Mouse (Mus musculus): ENCODE results near the gene Hspa1a. TPM values are rescaled to one million over a fixed set of nuclear protein-coding genes. Genes with fewer than 3 reads are reported as not detected.
"Not testable (repeated sequence)": the region's sequence is repeated elsewhere in the genome, so short reads cannot be mapped to it uniquely, and the experiment has no call there.

The Hspa1a gene
- total RNA-seq (2015) (10.8 and 12.4 TPM in 2 replicates), total RNA-seq (2017) (29.2 and 32.0 TPM in 2 replicates)

DNA sequence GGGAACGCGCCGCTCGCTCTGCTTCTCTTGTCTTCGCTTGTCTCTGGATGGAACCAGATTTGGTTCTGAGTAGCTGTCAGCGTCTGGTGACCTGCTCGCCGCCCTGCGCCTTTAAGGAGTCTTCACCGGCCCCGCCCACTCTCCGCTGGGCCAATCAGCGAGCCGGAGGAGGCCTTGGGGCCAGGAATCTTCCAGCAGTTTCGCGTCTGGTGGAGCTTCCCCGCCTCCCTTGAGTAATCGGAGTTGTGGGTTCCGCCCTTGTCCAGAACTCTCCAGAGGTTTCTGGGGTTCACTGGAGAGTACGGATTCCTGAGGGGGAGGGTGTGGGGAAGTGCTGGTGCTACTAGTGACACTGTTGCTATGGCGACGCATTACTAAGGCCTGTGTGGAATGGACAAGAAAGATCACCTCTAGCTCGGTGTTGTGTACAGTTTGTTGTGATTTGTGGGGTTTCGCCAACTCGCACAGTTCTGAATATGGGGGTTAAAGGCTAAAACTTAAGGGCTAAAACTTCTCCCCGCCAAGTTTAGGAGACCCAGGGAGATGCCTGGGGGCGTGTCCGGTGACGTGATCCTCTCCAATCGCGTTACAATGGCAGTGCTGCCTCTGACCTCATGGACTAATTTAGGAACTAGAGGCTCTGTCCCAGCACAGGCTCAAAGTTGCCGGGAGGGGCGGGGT, at the start of gene Hspa1a, which contains the start of gene Hspa1l:
TSS of gene Hspa1a (minus strand) at position 88 of the 681 bp plus-strand sequence.
TSS of gene Hspa1l (plus strand) at position 635 of the 681 bp plus-strand sequence.
- peak; percentile 95 for ATAC-seq (ENCODE audit: poor library complexity, severe bottlenecking)

- peak; percentile 76 for ATAC-seq (ENCODE audit: poor library complexity, severe bottlenecking)
These were observed 49.3 kb upstream of the Hspa1a start for GRCm38 (mm10) chr17:35021163-35021808.

DNA sequence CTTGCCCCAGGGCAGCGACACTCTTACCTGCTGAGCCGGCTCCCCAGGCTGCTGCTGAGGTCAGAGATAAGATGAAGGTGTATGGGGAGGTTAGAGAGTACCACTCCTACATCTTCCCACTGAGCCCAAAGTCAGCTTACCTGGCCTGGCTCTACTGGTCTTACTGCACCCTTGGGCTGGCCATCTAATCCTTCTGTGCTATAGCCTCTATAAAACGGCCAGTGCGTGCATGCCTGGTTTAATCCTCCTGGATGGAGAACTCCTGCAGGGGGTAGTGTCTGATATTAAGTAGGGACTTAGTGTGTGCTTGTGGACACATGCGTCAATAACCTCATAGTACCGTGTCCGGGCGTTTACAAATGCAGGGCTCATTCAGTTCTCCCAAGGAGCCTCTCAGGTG, 48.6 kb upstream of the Hspa1a start:
- ATAC-seq (ENCODE audit: poor library complexity, severe bottlenecking), result no peak

GRCm38 (mm10) chr17:35019894-35020293, 47.9 kb upstream of the Hspa1a start:
- ATAC-seq (ENCODE audit: poor library complexity, severe bottlenecking), result no peak

GRCm38 (mm10) chr17:35018171-35018570, 46.2 kb upstream of the Hspa1a start:
- no peak for ATAC-seq (ENCODE audit: poor library complexity, severe bottlenecking)

GRCm38 (mm10) chr17:35017706-35018030, 45.7 kb upstream of the Hspa1a start:
- no peak for ATAC-seq (ENCODE audit: poor library complexity, severe bottlenecking)

DNA sequence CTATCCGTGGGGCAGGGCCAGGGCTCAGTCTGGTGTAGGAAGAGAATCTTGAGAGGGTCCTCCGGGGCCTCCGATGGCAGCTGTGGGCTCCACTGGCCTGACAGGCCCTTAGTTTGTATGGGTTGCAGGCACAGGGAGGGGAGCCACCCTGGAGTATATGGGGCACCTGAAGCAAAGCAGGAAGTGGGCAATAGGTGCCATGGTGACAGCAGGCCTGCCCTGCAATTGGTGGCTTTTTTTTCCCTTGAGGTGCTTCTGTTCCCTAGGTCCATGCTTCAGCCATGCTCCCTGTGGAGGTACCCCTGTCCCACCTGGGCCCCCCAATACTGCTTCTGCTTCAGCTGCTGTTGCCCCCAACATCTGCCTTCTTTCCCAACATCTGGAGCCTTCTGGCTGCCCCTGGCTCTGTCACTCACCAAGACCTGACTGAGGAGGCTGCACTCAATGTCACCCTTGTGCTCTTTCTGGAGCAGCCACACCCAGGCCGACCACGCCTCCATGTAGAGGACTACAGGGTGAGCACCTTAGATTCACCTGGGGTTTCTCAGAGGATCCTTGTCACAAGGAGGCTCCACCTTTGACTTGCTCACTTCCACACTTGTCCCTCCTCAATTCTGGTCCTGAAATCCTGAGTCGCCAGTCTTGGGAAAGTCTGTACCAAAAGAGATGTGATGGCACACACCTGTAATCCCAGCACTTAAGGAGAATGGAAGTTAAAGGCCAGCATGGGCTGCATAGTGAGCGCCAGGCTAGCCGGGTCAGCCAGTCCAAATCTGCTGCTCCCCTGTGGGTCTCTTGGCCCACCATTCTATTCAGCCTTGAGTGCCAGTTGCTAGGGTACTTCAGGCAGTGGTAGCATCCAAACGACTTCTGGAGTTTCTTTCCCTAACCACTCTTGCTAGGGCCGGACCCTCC, 45.1 kb upstream of the Hspa1a start:
- no peak for ATAC-seq (ENCODE audit: poor library complexity, severe bottlenecking)

DNA sequence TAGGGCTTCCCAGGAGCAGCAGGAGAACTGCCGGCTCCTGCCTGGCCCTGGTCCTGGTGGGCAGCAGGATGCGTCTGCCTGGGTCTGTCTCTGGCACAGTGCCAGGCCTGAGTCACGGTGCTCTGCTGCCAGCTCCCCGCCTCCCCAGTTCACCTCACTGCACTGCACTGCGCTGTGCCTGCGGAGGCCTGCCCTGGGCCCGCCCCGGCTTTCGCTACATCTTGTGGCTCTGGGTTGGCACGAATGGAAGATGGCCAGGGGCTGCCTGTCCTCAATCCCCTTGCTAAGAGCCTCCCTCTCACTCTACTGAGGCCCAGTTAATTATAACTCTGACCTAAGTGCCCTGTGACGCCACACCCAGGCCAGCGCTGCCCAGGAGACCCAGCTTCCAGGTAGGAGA, 44.4 kb upstream of the Hspa1a start, which contains the start of gene Vwa7:
TSS of gene Vwa7 (plus strand) at position 204 of the 400 bp plus-strand sequence.
- no peak for ATAC-seq (ENCODE audit: poor library complexity, severe bottlenecking)

GRCm38 (mm10) chr17:35015296-35015695, 43.3 kb upstream of the Hspa1a start:
- no peak for ATAC-seq (ENCODE audit: poor library complexity, severe bottlenecking)

DNA sequence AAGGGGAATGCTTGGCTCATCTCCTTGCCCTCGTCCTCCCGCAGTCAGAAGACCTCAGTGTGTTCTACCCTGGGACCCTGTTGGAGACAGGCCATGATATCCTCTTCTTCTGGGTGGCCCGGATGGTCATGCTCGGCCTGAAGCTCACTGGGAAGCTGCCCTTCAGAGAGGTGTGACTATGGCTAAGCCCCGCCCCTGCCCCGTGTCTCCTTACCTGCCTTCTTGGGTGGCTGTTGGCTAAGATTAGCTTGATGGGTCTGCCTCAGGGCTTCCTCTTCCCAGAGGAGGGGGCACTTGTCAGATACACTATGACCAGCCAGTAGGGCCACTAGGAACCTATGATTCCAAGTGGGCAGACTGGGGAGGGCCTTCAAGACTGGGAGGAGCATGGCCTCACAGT, 41.3 kb upstream of the Hspa1a start:
- ATAC-seq (ENCODE audit: poor library complexity, severe bottlenecking), result no peak

DNA sequence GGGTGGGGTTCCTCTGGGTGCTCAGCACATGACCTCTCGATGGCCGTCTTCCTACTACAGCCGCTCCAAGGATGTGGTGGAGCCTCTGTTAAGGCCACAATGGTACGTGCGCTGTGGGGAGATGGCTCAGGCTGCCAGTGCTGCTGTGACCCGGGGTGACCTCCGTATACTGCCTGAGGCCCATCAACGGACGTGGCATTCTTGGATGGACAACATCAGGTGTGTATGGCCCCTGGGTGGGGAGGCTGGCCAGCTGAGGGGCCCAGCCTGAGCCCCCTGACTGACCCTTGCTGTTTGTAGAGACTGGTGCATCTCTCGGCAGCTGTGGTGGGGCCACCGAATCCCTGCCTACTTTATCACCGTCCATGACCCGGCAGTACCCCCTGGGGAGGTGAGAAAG, 40.5 kb upstream of the Hspa1a start:
- no peak for ATAC-seq (ENCODE audit: poor library complexity, severe bottlenecking)

- ATAC-seq (ENCODE audit: poor library complexity, severe bottlenecking), result no peak
These were observed 39.5 kb upstream of the Hspa1a start for GRCm38 (mm10) chr17:35011440-35011839.

DNA sequence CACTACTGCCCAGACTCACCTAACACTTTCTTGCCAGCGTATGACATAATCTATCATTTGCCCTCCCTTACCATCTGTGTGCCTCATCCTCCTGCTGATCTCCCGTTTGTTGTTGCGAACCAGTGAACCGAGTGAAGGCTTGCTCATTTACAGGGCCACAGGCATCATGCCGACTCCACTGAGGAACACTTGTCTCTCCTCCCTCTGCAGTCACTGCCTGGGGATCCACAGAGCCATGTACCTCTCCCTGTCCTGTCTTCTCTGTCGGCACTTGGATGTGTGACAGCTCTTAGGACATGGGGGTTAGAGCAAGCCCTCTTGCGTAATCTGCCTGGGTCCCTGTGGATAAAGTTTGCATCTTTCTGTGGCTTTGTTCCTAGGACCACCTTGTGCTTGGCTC, 37.6 kb upstream of the Hspa1a start:
- ATAC-seq (ENCODE audit: poor library complexity, severe bottlenecking), result no peak

DNA sequence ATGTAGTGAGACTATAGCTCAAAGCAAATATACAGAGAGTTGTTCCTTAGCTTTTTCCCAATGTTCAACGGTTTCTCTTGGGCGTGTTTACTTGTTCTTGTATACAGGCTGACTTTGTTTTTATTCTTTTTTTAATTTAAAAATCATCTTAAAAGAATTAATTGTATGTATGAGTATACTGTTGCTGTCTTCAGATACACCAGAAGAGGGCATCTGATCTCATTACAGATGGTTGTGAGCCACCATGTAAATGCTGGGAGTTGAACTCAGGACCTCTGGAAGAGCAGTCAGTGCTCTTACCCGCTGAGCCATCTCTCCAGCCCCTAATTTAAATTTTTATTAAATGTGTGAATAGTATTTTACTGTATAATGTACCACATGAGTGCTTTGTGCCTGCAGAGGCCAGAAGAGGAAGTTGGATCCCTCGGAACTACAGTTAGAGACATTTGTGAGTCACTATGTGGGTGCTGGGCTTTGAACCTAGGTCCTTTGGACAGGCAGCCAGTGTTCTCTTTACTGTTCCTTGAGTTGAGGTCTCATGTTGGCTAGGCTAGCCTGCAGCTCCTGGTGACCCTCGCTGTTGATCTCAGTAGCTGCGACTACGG, 35.5 kb upstream of the Hspa1a start:
- 0 out of 2 replicates have a peak, but pooled peaks have one; percentile 30 for ATAC-seq (ENCODE audit: poor library complexity, severe bottlenecking)

DNA sequence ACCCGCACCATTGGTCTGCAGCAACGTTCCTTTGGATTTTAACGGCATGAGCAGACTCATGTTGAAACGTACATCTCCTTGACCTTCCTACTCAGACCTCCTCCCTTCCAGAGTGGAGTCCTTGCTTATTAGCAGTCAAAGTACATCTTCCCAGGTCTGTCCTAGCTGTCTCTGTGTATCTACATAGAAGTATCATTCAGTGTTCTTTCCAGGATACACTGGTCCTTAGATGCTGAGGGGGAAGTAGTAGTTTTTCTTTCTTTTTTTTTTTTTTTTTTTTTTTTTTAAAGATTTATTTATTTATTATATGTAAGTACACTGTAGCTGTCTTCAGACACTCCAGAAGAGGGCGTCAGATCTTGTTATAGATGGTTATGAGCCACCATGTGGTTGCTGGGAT, 33.9 kb upstream of the Hspa1a start:
- not testable (repeated sequence) for ATAC-seq (ENCODE audit: poor library complexity, severe bottlenecking)

GRCm38 (mm10) chr17:35005158-35005557, 33.2 kb upstream of the Hspa1a start:
- no peak for ATAC-seq (ENCODE audit: poor library complexity, severe bottlenecking)

GRCm38 (mm10) chr17:35004075-35004717, 32.2 kb upstream of the Hspa1a start:
- ATAC-seq (ENCODE audit: poor library complexity, severe bottlenecking), result no peak

- ATAC-seq (ENCODE audit: poor library complexity, severe bottlenecking), result no peak
These were observed 31.3 kb upstream of the Hspa1a start for GRCm38 (mm10) chr17:35003022-35003838.

DNA sequence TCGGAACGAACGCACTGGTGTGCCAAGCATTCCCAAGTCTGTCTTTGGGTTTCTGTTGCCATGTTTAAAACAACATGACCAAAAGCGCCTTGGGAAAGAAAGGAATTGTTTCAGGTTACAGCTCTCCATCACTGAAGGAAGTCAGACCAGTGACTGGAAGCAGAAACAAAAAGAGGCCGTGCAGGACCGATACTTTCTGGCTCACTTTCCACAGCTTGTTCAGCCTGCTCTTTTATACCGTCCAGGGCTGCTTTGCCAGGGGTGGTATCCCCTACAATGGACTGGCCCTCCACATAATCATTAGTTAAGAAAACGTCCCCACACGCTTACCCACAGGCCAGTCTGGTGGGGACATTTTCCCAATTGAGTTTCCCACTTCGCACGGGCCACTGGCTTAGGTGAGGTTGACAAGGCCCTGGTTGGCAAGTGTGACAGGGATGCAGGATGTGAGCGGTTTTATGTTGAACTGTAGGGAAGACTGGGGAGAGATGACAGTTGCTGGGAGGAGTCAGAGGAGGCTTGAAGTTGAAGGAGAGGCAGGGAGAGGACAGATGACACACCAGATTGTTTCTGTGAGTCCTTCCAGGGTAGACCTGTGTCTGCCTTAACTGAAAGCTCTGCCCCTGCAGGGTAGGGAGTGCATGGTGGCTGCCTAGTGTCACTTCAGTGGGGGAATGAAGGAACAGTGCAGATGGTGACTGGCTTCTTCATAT, 30.4 kb upstream of the Hspa1a start:
- no peak for ATAC-seq (ENCODE audit: poor library complexity, severe bottlenecking)
